Mouse (Mus musculus) intestine, postnatal 0 days (tissue): Measurements from ENCODE around the gene Pinlyp. TPM values are rescaled to one million over a fixed set of nuclear protein-coding genes. Genes with fewer than 3 reads are reported as not detected.

Experiments
- ATAC-seq: fragments of 200-750 bp; cut with Nextera tagmentation; 2 replicates; pipeline ENCODE4 v1.8.0; 2017; ENCODE audit warnings: mild to moderate bottlenecking, moderate TSS enrichment, moderate library complexity
- H3K27ac ChIP-seq: fragments of 300-500 bp; sonication (generic); 2 replicates; pipeline ENCODE4 v1.5.1; 2014; ENCODE audit warnings: mild to moderate bottlenecking, low read depth, low read length, moderate library complexity
- H3K27me3 ChIP-seq: fragments of 300-500 bp; sonication (generic); replicated peaks from 2 replicates; pipeline ENCODE4 v1.6.1; 2014; ENCODE audit warnings: low read length, mixed read lengths; ENCODE audit not compliant: control insufficient read depth, insufficient read depth
- H3K36me3 ChIP-seq: fragments of 300-500 bp; sonication (generic); 2 replicates; pipeline ENCODE4 v1.6.1; 2014; ENCODE audit warnings: mild to moderate bottlenecking, moderate library complexity; ENCODE audit not compliant: control insufficient read depth, insufficient read depth
- H3K4me1 ChIP-seq: fragments of 300-500 bp; sonication (generic); replicated peaks from 2 replicates; pipeline ENCODE4 v1.6.1; 2014; ENCODE audit warnings: antibody characterized with exemption, low read length, mixed read lengths; ENCODE audit not compliant: control insufficient read depth, insufficient read depth
- H3K4me2 ChIP-seq: fragments of 300-500 bp; sonication (generic); replicated peaks from 2 replicates; pipeline ENCODE4 v1.6.1; 2014; ENCODE audit warnings: low read depth, mild to moderate bottlenecking, moderate library complexity
- H3K4me3 ChIP-seq: fragments of 300-500 bp; sonication (generic); 2 replicates; pipeline ENCODE4 v1.5.1; 2014; ENCODE audit warnings: low read depth, low read length
- H3K9ac ChIP-seq: fragments of 300-500 bp; sonication (generic); 2 replicates; pipeline ENCODE4 v1.6.1; 2014; ENCODE audit warnings: mild to moderate bottlenecking, low read depth, low read length
- H3K9me3 ChIP-seq: fragments of 300-500 bp; sonication (generic); 2 replicates; pipeline ENCODE4 v1.6.1; 2016; ENCODE audit warnings: mixed run types; ENCODE audit not compliant: control insufficient read depth
- CTCF ChIP-seq: sonication (generic); IDR thresholded peaks from 2 replicates; pipeline ENCODE4 v1.5.1; 2016; ENCODE audit warnings: low read depth, mild to moderate bottlenecking, control low read depth, antibody characterized with exemption, moderate library complexity
- WGBS: fragments of 180-500 bp; shearing (Covaris S2); extraction: QIAGEN DNeasy Blood & Tissue Kit; methylation state at CpG from one replicate; pipeline ENCODE4 v1.1.7; 2014; 5-methylcytosine and 5-hydroxymethylcytosine counted together
- polyA plus RNA-seq: library from polyadenylated mRNA; unstranded; fragments of >200 nt; fragmentation: Nextera tagmentation; extraction: Ambion mirVana; gene quantifications from 2 replicates; pipeline ENCODE4 v1.2.1, GENCODE M21; 2015

Pinlyp gene
- polyA plus RNA-seq, 1 experiment from 2014 or later = not detected

GRCm38 (mm10) chr7:24504004-24504403, 41.9 kb downstream of the Pinlyp start:
- Histone ChIP-seq H3K27me3 (peaks cover 17% of the 10 kb centered on the region), H3K36me3 (no peaks in the 10 kb centered on the region), H3K27ac (no peak overlapping the region), H3K9ac (no peak overlapping the region), H3K4me1 (no peaks in the 10 kb centered on the region), H3K9me3 (no peaks in the 10 kb centered on the region), H3K4me3 (no peak overlapping the region), H3K4me2 (no peak overlapping the region)
- 21% methylated on average over 10 of the region's 10 CpGs for WGBS
- TF ChIP-seq CTCF = no peak
- ATAC-seq = no peak

GRCm38 (mm10) chr7:24501492-24501891, 44.4 kb downstream of the Pinlyp start:
- no peaks in the 10 kb centered on the region for H3K4me1 ChIP-seq
- H3K36me3 ChIP-seq = no peaks in the 10 kb centered on the region
- TF ChIP-seq CTCF = peak; percentile 57
- H3K9ac ChIP-seq = no peak overlapping the region
- no peaks in the 10 kb centered on the region for H3K9me3 ChIP-seq
- H3K4me2 ChIP-seq = no peak overlapping the region
- no peak overlapping the region for H3K27ac ChIP-seq
- peaks cover 24% of the 10 kb centered on the region for H3K27me3 ChIP-seq
- no peak for ATAC-seq
- WGBS = 39% methylated on average over 21 of the region's 21 CpGs
- H3K4me3 ChIP-seq = no peak overlapping the region

GRCm38 (mm10) chr7:24500929-24501328, 45.0 kb downstream of the Pinlyp start:
- Histone ChIP-seq H3K9ac (no peak overlapping the region), H3K4me1 (no peaks in the 10 kb centered on the region), H3K9me3 (no peaks in the 10 kb centered on the region), H3K4me3 (no peak overlapping the region), H3K27me3 (peaks cover 24% of the 10 kb centered on the region), H3K4me2 (no peak overlapping the region), H3K36me3 (no peaks in the 10 kb centered on the region), H3K27ac (no peak overlapping the region)
- TF ChIP-seq CTCF = peak; percentile 58
- no peak for ATAC-seq
- WGBS = 39% methylated on average over 7 of the region's 7 CpGs

- H3K9ac ChIP-seq = no peak overlapping the region
- peak overlapping the region; percentile 45 for H3K4me2 ChIP-seq
- no peaks in the 10 kb centered on the region for H3K36me3 ChIP-seq
- WGBS = 11% methylated on average over 43 of the region's 43 CpGs
- H3K27ac ChIP-seq = no peak overlapping the region
- peaks cover 24% of the 10 kb centered on the region for H3K27me3 ChIP-seq
- H3K4me3 ChIP-seq = 0 out of 2 replicates have a peak overlapping the region, but pooled peaks have one; percentile 18
- ATAC-seq = no peak; the same call in 1 of the 2 replicates
- H3K9me3 ChIP-seq = no peaks in the 10 kb centered on the region
- no peak for TF ChIP-seq CTCF
- H3K4me1 ChIP-seq = no peaks in the 10 kb centered on the region
Observed at GRCm38 (mm10) chr7:24499856-24500577, 45.9 kb downstream of the Pinlyp start.

Other genes with a start within 250 kb of the Pinlyp start
- gene Zfp61, start 244.9 kb downstream of the Pinlyp start, polyA plus RNA-seq = 4.6 and 5.1 TPM in 2 replicates
- gene Zfp94, start 229.5 kb downstream of the Pinlyp start, polyA plus RNA-seq = 3.1 and 3.2 TPM in 2 replicates
- 0.18 TPM in 1 of 2 replicates, not detected in the other for gene Tescl, start 212.2 kb downstream of the Pinlyp start, polyA plus RNA-seq
- gene Lypd5, start 196.9 kb downstream of the Pinlyp start, polyA plus RNA-seq = not detected in 2 replicates
- 3.2 and 3.7 TPM in 2 replicates for gene Kcnn4, start 175.9 kb downstream of the Pinlyp start, polyA plus RNA-seq
- gene Smg9, start 146.5 kb downstream of the Pinlyp start, polyA plus RNA-seq = 14.0 and 15.1 TPM in 2 replicates
- not detected in 2 replicates for gene Irgc1, start 93.8 kb downstream of the Pinlyp start, polyA plus RNA-seq
- 6.9 and 7.8 TPM in 2 replicates for gene Plaur, start 83.6 kb downstream of the Pinlyp start, polyA plus RNA-seq
- 1.4 and 1.7 TPM in 2 replicates for gene Cadm4, start 64.1 kb downstream of the Pinlyp start, polyA plus RNA-seq
- 11.2 and 12.8 TPM in 2 replicates for gene Zfp428, start 39.1 kb downstream of the Pinlyp start, polyA plus RNA-seq
- 0.05 TPM in 1 of 2 replicates, not detected in the other for gene AC161166.1, start 33.7 kb downstream of the Pinlyp start, polyA plus RNA-seq
- gene Irgq, start 15.4 kb downstream of the Pinlyp start, polyA plus RNA-seq = 3.4 TPM in 2 replicates
- gene Xrcc1, start 171 bp upstream of the Pinlyp start, polyA plus RNA-seq = 24.5 and 26.6 TPM in 2 replicates
- 17.9 and 25.4 TPM in 2 replicates for gene Ethe1, start 41.4 kb upstream of the Pinlyp start, polyA plus RNA-seq
- gene Zfp575, start 41.5 kb upstream of the Pinlyp start, polyA plus RNA-seq = 2.1 and 2.2 TPM in 2 replicates
- gene Phldb3, start 64.6 kb upstream of the Pinlyp start, polyA plus RNA-seq = 0.65 and 0.85 TPM in 2 replicates
- gene Lypd3, start 90.4 kb upstream of the Pinlyp start, polyA plus RNA-seq = 0.13 and 0.17 TPM in 2 replicates
- gene Tex101, start 130.6 kb upstream of the Pinlyp start, polyA plus RNA-seq = not detected in 2 replicates
- not detected in 2 replicates for gene BC049730, start 163.1 kb upstream of the Pinlyp start, polyA plus RNA-seq
- not detected in 2 replicates for gene Gm4763, start 180.8 kb upstream of the Pinlyp start, polyA plus RNA-seq
- gene Cd177, start 214.2 kb upstream of the Pinlyp start, polyA plus RNA-seq = 0.69 and 1.1 TPM in 2 replicates
- gene Ceacam10, start 231.1 kb upstream of the Pinlyp start, polyA plus RNA-seq = 0.29 and 0.37 TPM in 2 replicates